Mouse (Mus musculus) testis, adult 10 weeks (tissue): Measurements from ENCODE around the gene Btbd35f24. TPM values are rescaled to one million over a fixed set of nuclear protein-coding genes. Genes with fewer than 3 reads are reported as not detected.

Source experiments
- polyA plus RNA-seq: library from polyadenylated mRNA; stranded (reverse); fragments of 350-450 nt; fragmentation: Illumina TruSeq; extraction: RNeasy Lipid Tissue Mini Kit (QIAGEN cat#74804); gene quantifications from one replicate; pipeline ENCODE4 v1.2.3, GENCODE M21; 2014; ENCODE audit warnings: low read depth, low replicate concordance

The Btbd35f24 gene
- polyA plus RNA-seq = 6.5 TPM

DNA sequence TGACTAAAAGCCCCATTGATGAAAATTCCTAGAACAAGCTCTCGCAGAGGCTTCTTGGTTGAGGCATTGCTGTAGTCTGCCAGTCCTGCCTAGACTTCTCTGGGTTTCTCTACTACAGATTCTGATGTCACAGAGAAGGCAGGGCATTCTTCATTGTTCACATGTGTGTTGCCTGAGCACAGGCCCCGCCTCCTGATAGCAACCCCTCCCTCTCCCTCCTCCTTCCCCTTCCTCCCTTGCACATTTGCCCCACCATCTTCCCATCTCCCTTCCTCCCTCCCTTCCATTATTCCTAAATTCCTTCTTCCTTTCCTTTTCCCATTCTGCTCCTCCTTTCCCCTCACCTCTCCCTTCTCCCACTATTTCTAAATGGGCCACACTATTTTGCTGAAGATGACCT, at the start of gene Btbd35f24:
TSS of gene Btbd35f24 (minus strand) at position 101 of the 400 bp plus-strand sequence.

Other genes with a start within 250 kb of the Btbd35f24 start
- 5.4 TPM for gene Btbd35f23, start 119.0 kb downstream of the Btbd35f24 start, polyA plus RNA-seq
- 18.0 TPM for gene Btbd35f11, start 247.9 kb upstream of the Btbd35f24 start, polyA plus RNA-seq